Mouse (Mus musculus) embryonic facial prominence, embryonic 10.5 days (tissue): ENCODE results near the gene Atp6v1e2. TPM values are rescaled to one million over a fixed set of nuclear protein-coding genes. Genes with fewer than 3 reads are reported as not detected.

Experiments used
- polyA plus RNA-seq: library from polyadenylated mRNA; unstranded; fragments of >200 nt; fragmentation: Nextera tagmentation; extraction: Ambion mirVana; gene quantifications from 2 replicates; pipeline ENCODE4 v1.2.1, GENCODE M21; 2016

The Atp6v1e2 gene
- polyA plus RNA-seq, 1 experiment from 2014 or later, result not detected

Other genes with a start within 250 kb of the Atp6v1e2 start
- 2.8 and 2.9 TPM in 2 replicates for gene Epas1, start 194.2 kb downstream of the Atp6v1e2 start, polyA plus RNA-seq
- not detected in 2 replicates for gene Tmem247, start 30.5 kb downstream of the Atp6v1e2 start, polyA plus RNA-seq
- 11.9 and 13.1 TPM in 2 replicates for gene Rhoq, start 15.2 kb upstream of the Atp6v1e2 start, polyA plus RNA-seq
- 42.4 and 45.1 TPM in 2 replicates for gene Pigf, start 77.5 kb upstream of the Atp6v1e2 start, polyA plus RNA-seq
- 147 and 155 TPM in 2 replicates for gene Cript, start 77.7 kb upstream of the Atp6v1e2 start, polyA plus RNA-seq
- gene Socs5, start 159.8 kb upstream of the Atp6v1e2 start, polyA plus RNA-seq, result 8.4 and 10.2 TPM in 2 replicates